Mouse (Mus musculus) liver, embryonic 11.5 days (tissue): Measurements from ENCODE around the gene Tmod2. TPM values are rescaled to one million over a fixed set of nuclear protein-coding genes. Genes with fewer than 3 reads are reported as not detected.
A peak's percentile ranks its signal among the peaks of the same experiment; 100 is the strongest.

Experiments used
- ATAC-seq: fragments of 200-750 bp; cut with Nextera tagmentation; replicated peaks from 2 replicates; pipeline ENCODE4 v1.8.0; 2017; ENCODE audit warnings: moderate number of reproducible peaks, mild to moderate bottlenecking, moderate TSS enrichment, moderate library complexity; ENCODE audit not compliant: low FRiP score
- DNase-seq: peaks from one replicate; pipeline ENCODE4 v3.0.0-alpha.2; 2017; ENCODE audit warnings: low spot score
- H3K27ac ChIP-seq: fragments of 300-500 bp; sonication (generic); 2 replicates; pipeline ENCODE4 v1.5.1; 2014; ENCODE audit warnings: mild to moderate bottlenecking, low read depth, low read length, control low read depth
- H3K27me3 ChIP-seq: fragments of 300-500 bp; sonication (generic); replicated peaks from 2 replicates; pipeline ENCODE4 v1.6.1; 2014; ENCODE audit warnings: low read length, mixed read lengths; ENCODE audit not compliant: control insufficient read depth, insufficient read depth
- H3K36me3 ChIP-seq: fragments of 300-500 bp; sonication (generic); 2 replicates; pipeline ENCODE4 v1.6.1; 2014; ENCODE audit warnings: mild to moderate bottlenecking, low read length, moderate library complexity, mixed read lengths; ENCODE audit not compliant: control insufficient read depth, insufficient read depth
- H3K4me1 ChIP-seq: fragments of 300-500 bp; sonication (generic); replicated peaks from 2 replicates; pipeline ENCODE4 v1.6.1; 2014; ENCODE audit warnings: low read length, mixed read lengths; ENCODE audit not compliant: control insufficient read depth, insufficient read depth
- H3K4me2 ChIP-seq: fragments of 300-500 bp; sonication (generic); 2 replicates; pipeline ENCODE4 v1.6.1; 2014; ENCODE audit warnings: mild to moderate bottlenecking, control low read depth, moderate library complexity
- H3K4me3 ChIP-seq: fragments of 300-500 bp; sonication (generic); 2 replicates; pipeline ENCODE4 v1.5.1; 2014; ENCODE audit warnings: low read depth, low read length, control low read depth
- H3K9ac ChIP-seq: fragments of 300-500 bp; sonication (generic); 2 replicates; pipeline ENCODE4 v1.6.1; 2014; ENCODE audit warnings: low read depth, low read length, control low read depth
- H3K9me3 ChIP-seq: fragments of 300-500 bp; sonication (generic); 2 replicates; pipeline ENCODE4 v1.6.1; 2016; ENCODE audit warnings: low read length, inconsistent platforms, mixed read lengths; ENCODE audit not compliant: control insufficient read depth
- WGBS: fragments of 180-500 bp; shearing (Covaris S2); extraction: QIAGEN DNeasy Blood & Tissue Kit; methylation state at CpG from one replicate; pipeline ENCODE4 v1.1.7; 2014; 5-methylcytosine and 5-hydroxymethylcytosine counted together
- polyA plus RNA-seq: library from polyadenylated mRNA; unstranded; fragments of >200 nt; fragmentation: Nextera tagmentation; extraction: Ambion mirVana; gene quantifications from 2 replicates; pipeline ENCODE4 v1.2.1, GENCODE M21; 2014

Tmod2 gene
- polyA plus RNA-seq, 1 experiment from 2014 or later = 3.1 TPM

DNA sequence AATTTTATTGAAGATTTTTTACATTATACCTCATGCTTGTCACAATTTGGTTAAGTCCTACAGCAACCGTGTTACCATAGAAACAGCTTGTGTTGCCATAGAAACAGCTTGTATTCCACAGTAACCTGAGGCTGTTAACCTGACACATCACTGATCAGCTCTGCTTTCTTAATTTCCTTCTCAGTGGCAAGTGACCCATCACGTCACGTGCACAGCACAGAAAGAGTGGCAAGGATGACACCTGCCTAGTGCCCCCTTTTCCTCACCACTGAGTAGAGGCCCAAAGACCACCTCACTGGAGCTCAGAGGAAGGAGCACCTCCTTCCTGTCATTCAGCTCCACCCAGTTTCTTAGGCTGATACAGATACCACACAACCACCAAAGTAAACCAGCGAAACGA lies 17.6 kb downstream of the Tmod2 start:
- Histone ChIP-seq H3K4me2 (no peak overlapping the region), H3K9ac (no peak overlapping the region), H3K4me3 (no peak overlapping the region), H3K36me3 (no peaks in the 10 kb centered on the region), H3K27ac (no peak overlapping the region), H3K4me1 (no peaks in the 10 kb centered on the region), H3K9me3 (no peaks in the 10 kb centered on the region), H3K27me3 (no peaks in the 10 kb centered on the region)
- DNase-seq (no peak), ATAC-seq (no peak)
- 76% methylated on average over 5 of the region's 5 CpGs for WGBS

DNA sequence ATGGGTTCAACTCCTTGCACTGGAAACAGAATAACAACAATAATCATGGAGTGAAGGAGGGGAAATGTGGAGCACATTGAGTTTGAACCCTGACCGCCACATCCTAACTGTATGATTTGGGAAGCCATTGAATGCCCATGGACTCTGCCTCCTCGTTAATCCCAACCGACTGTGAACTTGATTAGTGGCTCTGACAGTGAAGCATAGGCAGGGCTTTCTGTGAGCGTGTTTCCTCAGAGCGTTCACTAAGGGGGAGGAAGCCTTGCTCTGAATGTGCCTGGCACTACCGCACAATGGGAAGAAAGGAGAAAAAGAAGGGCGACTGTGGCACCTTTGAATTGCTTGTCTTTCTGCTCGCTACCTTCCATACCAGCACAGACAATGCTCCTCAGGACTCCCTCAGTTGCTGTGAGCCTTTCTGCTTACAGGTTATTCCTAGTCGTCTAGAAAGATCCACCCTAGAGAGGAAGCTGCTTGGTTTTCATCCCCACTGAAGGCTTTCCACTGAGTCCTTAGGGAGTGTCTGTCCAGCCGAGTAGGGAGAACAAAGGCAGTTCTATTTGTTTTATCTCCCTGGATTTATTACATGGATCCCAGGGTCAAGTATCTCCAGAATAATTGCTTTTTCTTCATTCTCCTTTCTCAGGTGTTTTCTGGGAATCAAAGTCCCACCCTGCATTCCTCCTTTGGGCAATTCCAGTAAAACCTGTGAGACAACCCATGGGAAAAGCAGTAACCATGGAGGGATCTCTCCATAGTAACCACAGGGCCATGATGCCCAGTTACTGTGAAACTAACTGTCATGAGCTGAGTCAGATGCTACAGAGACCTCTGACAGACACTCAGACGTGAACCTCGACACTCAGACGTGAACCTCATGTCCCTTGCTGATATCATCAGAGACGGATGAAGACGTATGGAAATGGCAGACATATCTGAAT lies 21.0 kb downstream of the Tmod2 start:
- no peak for DNase-seq
- ATAC-seq = no peak
- H3K27ac ChIP-seq = no peak overlapping the region
- no peaks in the 10 kb centered on the region for H3K4me1 ChIP-seq
- no peaks in the 10 kb centered on the region for H3K9me3 ChIP-seq
- H3K4me2 ChIP-seq = no peak overlapping the region
- 84% methylated on average over 15 of the region's 15 CpGs for WGBS
- no peak overlapping the region for H3K4me3 ChIP-seq
- no peaks in the 10 kb centered on the region for H3K27me3 ChIP-seq
- H3K9ac ChIP-seq = no peak overlapping the region
- no peaks in the 10 kb centered on the region for H3K36me3 ChIP-seq

GRCm38 (mm10) chr9:75581694-75582350 lies 29.3 kb downstream of the Tmod2 start:
- ATAC-seq = no peak
- DNase-seq = no peak
- no peaks in the 10 kb centered on the region for H3K9me3 ChIP-seq
- no peak overlapping the region for H3K4me3 ChIP-seq
- no peak overlapping the region for H3K9ac ChIP-seq
- 49% methylated on average over 7 of the region's 7 CpGs for WGBS
- no peak overlapping the region for H3K27ac ChIP-seq
- H3K4me2 ChIP-seq = no peak overlapping the region
- no peaks in the 10 kb centered on the region for H3K27me3 ChIP-seq
- H3K4me1 ChIP-seq = no peaks in the 10 kb centered on the region
- no peaks in the 10 kb centered on the region for H3K36me3 ChIP-seq

- no peaks in the 10 kb centered on the region for H3K27me3 ChIP-seq
- DNase-seq (no peak), ATAC-seq (no peak)
- no peak overlapping the region for H3K4me2 ChIP-seq
- 86% methylated on average over 6 of the region's 6 CpGs for WGBS
- H3K4me1 ChIP-seq = no peaks in the 10 kb centered on the region
- H3K36me3 ChIP-seq = no peaks in the 10 kb centered on the region
- no peak overlapping the region for H3K9ac ChIP-seq
- no peaks in the 10 kb centered on the region for H3K9me3 ChIP-seq
- no peak overlapping the region for H3K27ac ChIP-seq
- no peak overlapping the region for H3K4me3 ChIP-seq
These were observed 31.8 kb downstream of the Tmod2 start for GRCm38 (mm10) chr9:75579321-75579720.

DNA sequence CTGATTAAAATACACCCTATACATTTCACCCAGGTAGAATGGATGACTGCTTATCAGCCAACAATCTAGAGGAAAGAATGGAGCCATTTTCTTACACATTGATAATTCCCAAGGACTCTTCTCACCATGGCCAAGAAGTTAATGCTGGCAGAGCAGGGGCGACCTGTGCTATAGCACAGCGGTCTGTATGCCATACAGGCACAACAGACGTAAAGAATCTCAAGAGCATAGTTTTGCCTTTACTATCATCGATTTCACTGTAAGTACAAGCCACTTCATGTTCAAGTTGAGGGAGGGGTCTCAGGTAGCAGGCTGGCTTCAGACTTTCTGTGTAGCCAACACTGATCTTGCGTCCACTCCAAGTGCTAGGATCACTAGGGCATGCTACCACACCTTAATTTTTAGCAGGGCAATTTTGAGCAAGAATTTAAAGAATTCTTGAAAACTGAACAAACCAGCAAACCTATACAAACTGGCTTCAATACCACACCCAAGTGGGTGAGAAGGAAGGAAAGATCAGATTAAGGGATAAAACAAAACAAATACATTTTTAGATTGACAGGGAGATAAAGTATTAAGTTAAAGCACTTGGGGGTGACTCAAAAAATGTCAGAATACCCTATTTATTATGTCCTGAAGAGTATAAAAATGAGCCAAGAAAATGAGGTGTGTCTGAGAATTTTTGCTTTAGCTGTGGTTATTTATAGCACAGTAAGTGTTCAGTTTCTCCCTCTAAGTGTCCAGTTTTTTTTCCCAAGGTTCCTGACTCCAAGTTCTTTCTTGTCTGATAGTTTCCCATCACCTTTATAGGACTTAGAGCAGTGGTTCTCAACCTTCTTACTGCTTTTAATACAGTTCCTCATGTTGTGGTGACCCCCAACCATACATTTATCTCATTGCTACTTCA lies 39.8 kb downstream of the Tmod2 start:
- no peaks in the 10 kb centered on the region for H3K4me1 ChIP-seq
- H3K27me3 ChIP-seq = no peaks in the 10 kb centered on the region
- H3K4me2 ChIP-seq = no peak overlapping the region
- 84% methylated on average over 5 of the region's 5 CpGs for WGBS
- ATAC-seq = no peak
- H3K36me3 ChIP-seq = no peaks in the 10 kb centered on the region
- H3K9ac ChIP-seq = no peak overlapping the region
- no peak for DNase-seq
- no peak overlapping the region for H3K4me3 ChIP-seq
- H3K9me3 ChIP-seq = no peaks in the 10 kb centered on the region
- no peak overlapping the region for H3K27ac ChIP-seq

- Histone ChIP-seq H3K4me1 (no peaks in the 10 kb centered on the region), H3K36me3 (no peaks in the 10 kb centered on the region), H3K4me3 (no peak overlapping the region), H3K4me2 (no peak overlapping the region), H3K9me3 (no peaks in the 10 kb centered on the region), H3K27me3 (no peaks in the 10 kb centered on the region), H3K9ac (no peak overlapping the region), H3K27ac (no peak overlapping the region)
- DNase-seq (no peak), ATAC-seq (no peak)
- WGBS = 83% methylated on average over 6 of the region's 6 CpGs
These were observed 42.7 kb downstream of the Tmod2 start for GRCm38 (mm10) chr9:75568399-75568798.

DNA sequence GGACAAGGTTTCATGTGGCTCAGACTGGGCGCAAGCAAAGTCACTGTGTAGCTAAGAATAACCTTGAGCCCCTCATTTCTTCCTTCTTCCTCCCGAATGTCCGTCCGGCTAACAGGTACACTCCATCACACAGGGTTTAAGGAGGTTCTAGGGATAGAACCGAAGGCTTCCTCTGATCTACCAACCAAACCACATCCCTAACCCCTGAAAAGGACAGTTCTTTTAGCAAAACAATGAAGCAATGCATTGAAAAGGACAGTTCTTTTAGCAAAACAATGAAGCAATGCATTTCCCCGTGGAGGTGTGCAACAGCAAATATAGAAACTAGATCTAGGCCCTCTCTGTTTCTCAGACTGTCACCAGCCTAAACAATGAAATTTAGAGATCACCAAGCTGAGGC lies 46.2 kb downstream of the Tmod2 start:
- Histone ChIP-seq H3K9me3 (no peaks in the 10 kb centered on the region), H3K4me2 (no peak overlapping the region), H3K9ac (no peak overlapping the region), H3K36me3 (no peaks in the 10 kb centered on the region), H3K4me3 (no peak overlapping the region), H3K27me3 (no peaks in the 10 kb centered on the region), H3K27ac (no peak overlapping the region), H3K4me1 (no peaks in the 10 kb centered on the region)
- no peak for ATAC-seq
- 80% methylated on average over 6 of the region's 6 CpGs for WGBS
- DNase-seq = no peak

- H3K27me3 ChIP-seq = no peaks in the 10 kb centered on the region
- 33% methylated on average over 6 of the region's 6 CpGs for WGBS
- H3K4me3 ChIP-seq = no peak overlapping the region
- peak; percentile 66 for ATAC-seq
- H3K27ac ChIP-seq = no peak overlapping the region
- H3K9me3 ChIP-seq = no peaks in the 10 kb centered on the region
- H3K4me2 ChIP-seq = peak overlapping the region; percentile 21
- H3K4me1 ChIP-seq = no peaks in the 10 kb centered on the region
- H3K9ac ChIP-seq = no peak overlapping the region
- H3K36me3 ChIP-seq = no peaks in the 10 kb centered on the region
- no peak for DNase-seq
These were observed 47.5 kb downstream of the Tmod2 start for GRCm38 (mm10) chr9:75563622-75564021.
